Mouse (Mus musculus) spleen, adult 2 months (tissue): Measurements from ENCODE around the gene Ubash3b.

Experiments
- CTCF ChIP-seq: fragments of 200-500 bp; IDR thresholded peaks from 2 replicates; pipeline ENCODE4 v1.5.1; 2011; ENCODE audit warnings: mild to moderate bottlenecking, inconsistent platforms; ENCODE audit not compliant: insufficient read depth, insufficient read length, insufficient replicate concordance; ENCODE audit errors: extremely low read depth
- POLR2A ChIP-seq: fragments of 200-500 bp; IDR thresholded peaks from 2 replicates; pipeline ENCODE4 v1.6.1; 2011; ENCODE audit warnings: low read depth, low read length, inconsistent platforms

DNA sequence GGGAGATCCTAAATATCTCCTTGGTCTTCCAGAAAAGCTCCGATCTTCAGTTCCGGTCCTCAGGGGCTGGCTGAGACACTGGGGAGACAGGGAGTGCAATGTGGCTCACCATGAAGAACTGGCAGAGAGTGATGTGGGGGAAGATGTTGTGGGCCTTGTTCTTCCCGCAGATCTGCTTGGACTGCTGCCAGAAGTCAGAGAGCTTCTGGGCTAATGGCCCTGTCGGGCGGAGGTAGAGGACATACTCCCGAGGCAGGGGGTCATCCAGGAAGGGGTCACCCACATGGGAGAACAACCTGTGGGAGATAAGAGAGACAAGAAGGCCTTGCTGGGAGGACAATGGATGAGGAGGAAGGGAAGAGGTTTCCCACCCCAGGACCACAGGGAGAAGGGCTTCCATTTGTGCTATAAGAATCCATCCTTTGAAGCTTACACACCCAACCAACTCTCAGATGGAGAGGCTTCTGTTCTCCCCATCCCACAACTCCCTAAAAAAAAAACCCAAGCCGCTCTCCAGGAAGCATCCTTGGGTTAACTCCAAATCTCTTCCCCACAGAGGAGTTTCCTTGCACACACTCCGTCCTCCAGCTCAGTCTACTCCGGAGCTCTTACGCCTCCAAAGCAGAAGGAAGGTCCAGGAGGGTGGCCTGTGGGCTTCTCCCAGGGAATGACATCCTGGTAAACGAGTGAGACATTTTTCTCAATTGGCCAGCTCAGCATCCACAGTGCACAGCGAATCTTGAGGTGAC, 111.0 kb downstream of the Ubash3b start:
- no peak for TF ChIP-seq CTCF
- TF ChIP-seq POLR2A, result no peak
